Mouse (Mus musculus) midbrain, embryonic 15.5 days (tissue): ENCODE data around the gene Rrp9. TPM values are rescaled to one million over a fixed set of nuclear protein-coding genes. Genes with fewer than 3 reads are reported as not detected.

Source experiments
- ATAC-seq: fragments of 200-750 bp; cut with Nextera tagmentation; replicated peaks from 2 replicates; pipeline ENCODE4 v1.8.0; 2017; ENCODE audit warnings: moderate TSS enrichment
- H3K27ac ChIP-seq: fragments of 300-500 bp; sonication (generic); 2 replicates; pipeline ENCODE4 v1.5.1; 2015; ENCODE audit warnings: mild to moderate bottlenecking, inconsistent platforms
- H3K27me3 ChIP-seq: fragments of 300-500 bp; sonication (generic); replicated peaks from 2 replicates; pipeline ENCODE4 v1.6.1; 2015; ENCODE audit warnings: inconsistent platforms
- H3K36me3 ChIP-seq: fragments of 300-500 bp; sonication (generic); replicated peaks from 2 replicates; pipeline ENCODE4 v1.6.1; 2015; ENCODE audit warnings: inconsistent platforms
- H3K4me1 ChIP-seq: fragments of 300-500 bp; sonication (generic); 2 replicates; pipeline ENCODE4 v1.6.1; 2015; ENCODE audit warnings: inconsistent platforms
- H3K4me2 ChIP-seq: fragments of 300-500 bp; sonication (generic); 2 replicates; pipeline ENCODE4 v1.6.1; 2015; ENCODE audit warnings: inconsistent platforms, mild to moderate bottlenecking, moderate library complexity
- H3K4me3 ChIP-seq: fragments of 300-500 bp; sonication (generic); 2 replicates; pipeline ENCODE4 v1.5.1; 2015; ENCODE audit warnings: mild to moderate bottlenecking, inconsistent platforms
- H3K9ac ChIP-seq: fragments of 300-500 bp; sonication (generic); 2 replicates; pipeline ENCODE4 v1.6.1; 2015; ENCODE audit warnings: mild to moderate bottlenecking, inconsistent platforms
- H3K9me3 ChIP-seq: fragments of 300-500 bp; sonication (generic); 2 replicates; pipeline ENCODE4 v1.6.1; 2016; ENCODE audit warnings: inconsistent platforms
- WGBS: fragments of 180-500 bp; shearing (Covaris S2); methylation state at CpG from one replicate; pipeline ENCODE4 v1.1.7; 2015; ENCODE audit warnings: mixed read lengths; 5-methylcytosine and 5-hydroxymethylcytosine counted together
- polyA plus RNA-seq: library from polyadenylated mRNA; unstranded; fragments of >200 nt; fragmentation: Nextera tagmentation; extraction: Ambion mirVana; gene quantifications from 2 replicates; pipeline ENCODE4 v1.2.1, GENCODE M21; 2015

Rrp9 gene
- polyA plus RNA-seq, 1 experiment from 2014 or later = 51.2 TPM

GRCm38 (mm10) chr9:106469776-106470175 is 6.0 kb upstream of the Rrp9 start:
- Histone ChIP-seq H3K36me3 (no peaks in the 10 kb centered on the region), H3K9ac (no peak overlapping the region), H3K27ac (no peak overlapping the region), H3K9me3 (no peaks in the 10 kb centered on the region), H3K4me2 (no peak overlapping the region), H3K27me3 (no peaks in the 10 kb centered on the region), H3K4me3 (no peak overlapping the region), H3K4me1 (peaks cover 24% of the 10 kb centered on the region)
- 78% methylated on average over 9 of the region's 9 CpGs for WGBS
- ATAC-seq = no peak

DNA sequence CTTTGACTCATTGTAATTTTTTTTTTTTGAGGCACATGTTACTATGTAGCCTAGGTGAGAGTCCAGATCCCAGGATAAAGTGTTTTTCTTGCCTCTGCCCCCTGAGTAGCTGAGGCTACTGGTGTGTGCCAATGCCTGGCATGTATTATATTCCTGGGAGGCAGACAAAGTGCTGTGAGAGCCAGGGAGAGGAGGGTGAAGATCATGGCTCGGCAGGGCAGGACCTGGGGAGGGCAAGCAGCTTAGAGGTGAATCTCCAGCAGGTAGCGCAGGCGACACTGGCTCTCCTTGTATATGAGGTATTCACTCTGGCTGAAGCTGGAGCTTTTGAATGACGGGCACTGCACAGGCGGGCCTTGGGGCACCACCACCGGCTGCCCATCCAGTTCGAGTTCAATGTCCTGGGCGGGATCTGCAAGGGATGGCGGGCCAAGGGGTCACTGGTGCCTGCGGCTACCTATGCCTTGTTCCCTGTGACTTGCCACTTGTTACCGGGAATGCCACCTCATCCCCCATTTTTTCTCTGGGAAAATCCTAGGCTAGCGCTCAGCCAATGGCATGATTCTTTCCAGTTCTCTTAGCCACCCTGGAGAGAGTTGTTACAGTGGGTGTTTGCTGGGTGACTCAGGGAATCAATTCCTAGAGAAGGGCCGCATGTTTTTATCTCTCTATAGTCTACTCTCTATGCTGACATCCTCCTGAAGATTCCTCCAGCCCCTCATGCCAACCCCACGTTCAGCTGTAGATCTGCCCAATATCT is 4.6 kb upstream of the Rrp9 start:
- 63% methylated on average over 14 of the region's 14 CpGs for WGBS
- Histone ChIP-seq H3K36me3 (no peaks in the 10 kb centered on the region), H3K4me3 (no peak overlapping the region), H3K27me3 (no peaks in the 10 kb centered on the region), H3K9me3 (no peaks in the 10 kb centered on the region), H3K27ac (no peak overlapping the region), H3K9ac (no peak overlapping the region), H3K4me2 (no peak overlapping the region), H3K4me1 (peaks cover 14% of the 10 kb centered on the region)
- ATAC-seq = no peak

DNA sequence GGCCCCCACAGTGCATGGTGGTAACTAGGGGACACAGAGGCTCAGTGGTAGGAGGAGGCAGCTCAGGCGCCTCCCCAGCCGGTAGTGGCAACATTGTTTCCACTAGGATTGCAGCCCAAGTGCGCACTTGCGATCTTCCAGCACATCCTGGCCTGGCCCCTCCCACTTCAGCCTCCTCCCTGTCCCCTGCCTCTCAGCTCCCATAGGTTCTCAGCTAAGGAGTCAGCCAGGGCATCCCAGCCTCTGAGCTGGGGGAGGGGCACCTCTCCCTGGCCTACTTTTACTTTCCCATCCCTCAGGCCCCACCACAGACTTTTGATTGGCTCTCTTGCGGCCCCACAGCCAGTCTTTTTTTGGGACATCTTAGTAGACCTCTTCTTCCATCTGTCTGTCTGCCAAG is 3.9 kb upstream of the Rrp9 start:
- H3K9ac ChIP-seq = no peak overlapping the region
- peaks cover 19% of the 10 kb centered on the region for H3K4me1 ChIP-seq
- ATAC-seq = no peak
- no peak overlapping the region for H3K27ac ChIP-seq
- H3K4me2 ChIP-seq = no peak overlapping the region
- H3K36me3 ChIP-seq = no peaks in the 10 kb centered on the region
- no peak overlapping the region for H3K4me3 ChIP-seq
- H3K9me3 ChIP-seq = no peaks in the 10 kb centered on the region
- WGBS = 15% methylated on average over 5 of the region's 5 CpGs
- H3K27me3 ChIP-seq = no peaks in the 10 kb centered on the region

GRCm38 (mm10) chr9:106472321-106472720 is 3.4 kb upstream of the Rrp9 start:
- H3K27me3 ChIP-seq = no peaks in the 10 kb centered on the region
- no peak overlapping the region for H3K9ac ChIP-seq
- ATAC-seq = no peak
- 70% methylated on average over 4 of the region's 4 CpGs for WGBS
- no peak overlapping the region for H3K4me3 ChIP-seq
- no peak overlapping the region for H3K4me2 ChIP-seq
- H3K27ac ChIP-seq = no peak overlapping the region
- H3K36me3 ChIP-seq = no peaks in the 10 kb centered on the region
- H3K9me3 ChIP-seq = no peaks in the 10 kb centered on the region
- peaks cover 19% of the 10 kb centered on the region for H3K4me1 ChIP-seq

DNA sequence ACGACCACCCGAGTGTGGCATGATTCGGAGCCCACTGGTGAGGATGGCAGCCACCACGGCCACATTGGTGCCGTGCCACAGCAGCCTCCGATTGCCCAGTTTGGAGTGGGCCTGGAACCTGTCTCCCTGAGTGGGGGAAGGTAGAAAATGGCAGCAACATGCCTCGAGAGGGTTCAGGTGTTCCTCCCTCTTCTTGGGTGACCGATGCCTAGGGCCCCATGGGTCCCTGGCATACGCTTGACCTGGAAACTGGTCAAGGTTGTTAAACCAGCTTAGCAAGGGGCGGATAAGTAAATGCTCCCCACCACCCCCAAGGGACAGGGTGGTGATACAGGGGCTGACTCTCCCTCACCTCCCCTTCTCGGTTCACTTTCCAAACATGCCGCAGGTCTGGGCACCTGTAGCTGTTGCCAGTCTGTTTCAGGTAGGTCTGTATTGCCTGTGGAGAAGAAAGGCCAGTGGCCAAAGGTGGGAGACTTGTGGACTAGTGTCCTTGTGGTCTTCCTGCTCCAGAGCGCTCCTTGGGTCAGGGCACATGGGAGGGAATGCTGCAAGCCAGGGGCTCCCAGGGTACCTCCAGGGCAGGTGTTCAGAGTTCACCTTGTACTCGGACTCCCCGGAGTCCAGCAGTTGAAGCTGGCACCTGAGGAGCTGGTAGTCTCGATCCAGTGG is 2.5 kb upstream of the Rrp9 start:
- no peaks in the 10 kb centered on the region for H3K36me3 ChIP-seq
- no peak for ATAC-seq
- H3K9me3 ChIP-seq = no peaks in the 10 kb centered on the region
- WGBS = 87% methylated on average over 16 of the region's 16 CpGs
- H3K4me1 ChIP-seq = peaks cover 26% of the 10 kb centered on the region
- no peak overlapping the region for H3K4me2 ChIP-seq
- no peak overlapping the region for H3K4me3 ChIP-seq
- no peak overlapping the region for H3K27ac ChIP-seq
- no peak overlapping the region for H3K9ac ChIP-seq
- H3K27me3 ChIP-seq = no peaks in the 10 kb centered on the region

- no peak for ATAC-seq
- Histone ChIP-seq H3K4me3 (no peak overlapping the region), H3K36me3 (no peaks in the 10 kb centered on the region), H3K4me1 (peaks cover 31% of the 10 kb centered on the region), H3K9ac (peak overlapping the region; percentile 10; the same call in 1 of the 2 replicates), H3K27me3 (no peaks in the 10 kb centered on the region), H3K27ac (no peak overlapping the region), H3K4me2 (no peak overlapping the region), H3K9me3 (no peaks in the 10 kb centered on the region)
- WGBS = 82% methylated on average over 5 of the region's 5 CpGs
Observed at GRCm38 (mm10) chr9:106473753-106474105, 2.0 kb upstream of the Rrp9 start.

GRCm38 (mm10) chr9:106474456-106474855 is 1.3 kb upstream of the Rrp9 start:
- Histone ChIP-seq H3K9ac (no peak overlapping the region), H3K27ac (no peak overlapping the region), H3K27me3 (no peaks in the 10 kb centered on the region), H3K4me2 (no peak overlapping the region), H3K4me1 (peaks cover 32% of the 10 kb centered on the region), H3K4me3 (no peak overlapping the region), H3K36me3 (no peaks in the 10 kb centered on the region), H3K9me3 (no peaks in the 10 kb centered on the region)
- 6% methylated on average over 6 of the region's 6 CpGs for WGBS
- ATAC-seq = no peak

DNA sequence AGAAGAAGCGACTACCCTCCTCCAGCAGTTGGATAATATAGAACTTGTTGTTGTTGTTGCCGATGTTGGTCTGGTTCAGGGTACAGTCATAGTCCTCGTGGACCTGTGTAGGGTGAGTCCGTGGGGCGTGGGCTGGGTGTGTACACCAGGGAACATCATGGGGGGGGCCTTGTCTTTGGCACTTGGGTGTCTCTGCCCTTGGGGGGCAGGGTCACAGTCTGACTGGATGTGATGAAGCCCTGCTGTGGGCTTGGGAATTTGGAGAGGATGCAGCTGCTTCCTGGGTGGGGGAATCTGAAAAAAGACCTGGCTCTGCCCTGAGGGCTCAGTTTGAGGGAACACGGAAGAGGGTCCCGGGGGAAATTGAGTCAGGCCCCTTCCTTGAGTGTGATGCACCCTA is 717 bp upstream of the Rrp9 start:
- Histone ChIP-seq H3K4me3 (no peak overlapping the region), H3K36me3 (no peaks in the 10 kb centered on the region), H3K27me3 (no peaks in the 10 kb centered on the region), H3K27ac (no peak overlapping the region), H3K9ac (no peak overlapping the region), H3K4me1 (peaks cover 32% of the 10 kb centered on the region), H3K4me2 (no peak overlapping the region), H3K9me3 (no peaks in the 10 kb centered on the region)
- WGBS = 51% methylated on average over 7 of the region's 7 CpGs
- ATAC-seq = no peak

- H3K9ac ChIP-seq = peak overlapping the region; percentile 26
- H3K4me2 ChIP-seq = peak overlapping the region; percentile 34
- H3K4me3 ChIP-seq = peak overlapping the region; percentile 72
- peaks cover 32% of the 10 kb centered on the region for H3K4me1 ChIP-seq
- 35% methylated on average over 16 of the region's 16 CpGs for WGBS
- no peaks in the 10 kb centered on the region for H3K36me3 ChIP-seq
- no peaks in the 10 kb centered on the region for H3K9me3 ChIP-seq
- 0 out of 2 replicates have a peak overlapping the region, but pooled peaks have one; percentile 51 for H3K27ac ChIP-seq
- H3K27me3 ChIP-seq = no peaks in the 10 kb centered on the region
- no peak; the same call in 1 of the 2 replicates for ATAC-seq
Observed at GRCm38 (mm10) chr9:106476002-106476923, 500 bp downstream of the Rrp9 start.

GRCm38 (mm10) chr9:106476924-106477484 is 1.2 kb downstream of the Rrp9 start, which contains the start of gene Parp3:
Gene Parp3 (minus strand): TSS chr9:106476949.
- Histone ChIP-seq H3K36me3 (0 out of 2 replicates have a peak, but pooled peaks cover 4% of the 10 kb centered on the region), H3K27me3 (no peaks in the 10 kb centered on the region), H3K4me2 (peak within 1 kb of the TSS; percentile 84), H3K9me3 (no peaks in the 10 kb centered on the region), H3K4me3 (peak within 1 kb of the TSS; percentile 72), H3K9ac (peak within 1 kb of the TSS; percentile 66), H3K4me1 (peaks cover 32% of the 10 kb centered on the region), H3K27ac (0 out of 2 replicates have a peak within 1 kb of the TSS, but pooled peaks have one; percentile 51)
- WGBS = under 1% methylated on average over 41 of the region's 41 CpGs
- peak; percentile 99 for ATAC-seq

- peaks cover 32% of the 10 kb centered on the region for H3K4me1 ChIP-seq
- H3K36me3 ChIP-seq = 0 out of 2 replicates have a peak, but pooled peaks cover 5% of the 10 kb centered on the region
- no peaks in the 10 kb centered on the region for H3K27me3 ChIP-seq
- H3K9me3 ChIP-seq = no peaks in the 10 kb centered on the region
- H3K4me2 ChIP-seq = peak overlapping the region; percentile 84
- H3K27ac ChIP-seq = no peak overlapping the region
- H3K4me3 ChIP-seq = peak overlapping the region; percentile 72
- H3K9ac ChIP-seq = peak overlapping the region; percentile 66
- WGBS = 8% methylated on average over 16 of the region's 16 CpGs
- no peak for ATAC-seq
Observed at GRCm38 (mm10) chr9:106477649-106478048, 1.9 kb downstream of the Rrp9 start.
